Mouse (Mus musculus): ENCODE results near the gene Fam214b.

Gene Fam214b

DNA sequence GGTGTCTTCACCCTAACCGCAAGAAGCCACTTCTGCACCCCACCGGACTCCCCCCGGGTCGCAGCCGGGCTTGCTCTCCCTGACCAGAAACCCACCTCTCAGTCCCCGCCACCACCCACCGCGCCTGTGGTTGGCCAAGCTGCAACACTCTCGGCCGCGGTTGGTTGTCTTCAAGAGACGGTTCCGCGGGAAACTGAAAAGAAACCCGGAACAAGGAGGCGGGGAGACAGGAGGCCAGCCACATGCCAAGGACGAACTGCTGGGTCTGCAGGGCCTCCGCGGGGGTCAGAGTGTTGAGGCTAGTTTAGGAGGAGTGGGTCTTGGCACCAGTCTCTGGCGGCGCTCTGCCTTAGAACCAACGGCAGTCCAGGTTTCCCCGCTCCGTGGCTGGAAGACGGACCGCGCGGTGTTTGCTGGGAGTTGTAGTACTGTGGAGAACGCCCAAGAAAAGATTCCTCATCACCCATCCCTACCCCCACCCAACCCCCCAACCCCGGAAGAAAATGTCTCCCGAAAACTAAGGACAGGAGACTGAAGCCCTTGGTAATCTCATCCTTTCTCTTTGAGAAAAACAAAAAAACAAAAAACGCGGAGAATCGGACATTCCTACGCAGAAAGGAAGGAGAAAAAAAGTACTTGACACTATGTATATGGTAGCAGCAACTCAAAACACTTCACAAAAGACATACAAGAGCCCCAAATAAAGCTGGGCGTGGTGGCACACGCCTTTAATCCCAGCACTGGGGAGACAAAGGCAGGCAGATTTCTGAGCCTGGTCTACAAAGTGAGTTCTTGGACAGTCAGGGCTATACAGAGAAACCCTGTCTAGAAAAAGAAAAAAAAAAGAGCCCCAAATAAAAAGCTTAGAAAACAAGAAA, 35.6 kb downstream of the Fam214b start, which contains the start of gene Fancg:
Gene Fancg, minus strand, starts transcription at position 346 of the 878 bp plus-strand sequence.
- peak; percentile 79 for DNase-seq

DNA sequence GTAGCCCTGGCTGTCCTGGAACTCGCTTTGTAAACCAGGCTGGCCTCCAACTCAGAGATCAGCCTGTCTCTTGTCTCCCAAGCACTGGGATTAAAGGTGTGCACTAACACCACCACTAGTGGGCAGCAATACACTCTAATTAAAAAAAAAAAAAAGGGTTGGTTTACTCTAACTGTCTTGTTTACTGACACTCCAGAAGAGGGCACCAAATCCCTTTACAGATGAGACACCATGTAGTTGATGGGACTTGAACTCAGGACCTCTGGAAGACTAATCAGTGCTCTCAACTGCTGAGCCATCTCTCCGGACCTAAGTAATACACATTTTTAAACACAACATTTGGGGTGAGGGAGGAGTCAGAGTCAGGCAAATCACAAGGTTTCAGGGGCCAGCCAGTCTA, 40.3 kb downstream of the Fam214b start:
- peak; percentile 30 to 35 for DNase-seq

DNA sequence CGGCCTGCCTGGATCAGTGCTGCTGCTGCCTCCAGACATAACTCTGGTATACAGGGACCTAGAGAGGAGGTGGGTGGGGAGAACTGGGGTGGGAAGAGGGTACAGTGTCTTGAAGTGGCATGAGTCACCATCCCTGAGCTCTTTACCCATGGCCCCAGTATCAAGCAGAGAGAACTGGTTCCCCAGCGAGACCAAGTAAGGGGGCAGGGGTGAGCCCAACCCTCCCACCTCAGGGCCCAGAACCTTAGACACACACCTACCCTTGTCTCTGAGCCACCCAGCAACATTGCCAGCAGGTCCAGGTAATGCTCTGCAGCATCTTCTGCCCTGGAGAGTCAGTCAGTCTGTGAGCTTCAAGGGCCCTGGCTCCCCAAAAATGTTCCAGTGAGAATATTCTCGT, 41.1 kb downstream of the Fam214b start:
- no peak for DNase-seq

DNA sequence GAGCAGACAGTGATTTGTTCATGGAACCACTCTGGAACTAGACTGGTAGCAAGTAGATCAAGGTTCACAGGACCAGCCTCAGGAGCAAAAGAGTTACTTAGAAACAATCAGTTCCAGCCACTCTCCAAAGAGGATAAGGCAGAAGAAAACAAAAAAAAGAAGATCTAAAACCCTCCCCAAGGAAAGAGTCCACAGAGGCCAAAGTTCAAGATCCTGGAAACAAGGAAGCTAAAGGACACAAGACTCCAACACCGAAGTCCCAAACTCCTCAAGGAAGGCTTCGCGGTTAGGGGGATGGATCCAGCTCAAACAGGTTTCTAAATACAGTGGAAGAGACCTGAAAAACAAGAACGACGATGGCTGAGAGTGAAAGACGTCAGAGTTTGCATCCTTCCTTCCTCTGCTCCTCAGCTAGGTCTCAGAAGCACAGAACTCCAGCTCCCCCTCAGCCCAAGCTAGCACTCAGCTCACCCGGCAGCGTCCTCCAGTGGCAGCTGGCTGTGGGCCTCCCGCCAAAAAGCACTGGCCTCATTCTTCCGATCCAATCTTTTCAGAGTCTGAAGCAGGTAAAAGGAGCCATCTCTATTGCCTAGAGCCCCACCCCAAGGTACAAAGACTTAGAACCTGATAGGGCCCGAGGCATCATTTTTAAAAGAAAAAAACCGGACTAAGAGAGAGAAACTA, 43.1 kb downstream of the Fam214b start:
- no peak for DNase-seq

DNA sequence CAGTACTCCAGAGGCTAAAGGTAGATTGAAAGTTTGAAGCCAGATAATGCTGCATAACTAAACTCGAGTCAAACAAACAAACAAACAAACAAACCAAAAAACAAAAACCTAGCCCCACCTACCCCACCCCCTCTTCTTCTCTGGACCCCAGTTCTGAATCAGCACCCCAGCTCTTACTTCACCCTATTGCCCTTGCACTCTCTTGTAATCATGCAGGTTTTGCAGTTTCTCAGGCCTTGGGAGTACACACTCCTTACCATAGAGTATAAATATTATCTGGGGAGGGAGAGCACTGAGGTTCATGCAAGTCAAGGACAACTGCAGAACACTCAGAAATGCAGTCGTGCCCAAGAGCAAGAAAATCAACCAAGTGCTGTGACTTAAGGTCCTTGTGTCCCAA, 44.7 kb downstream of the Fam214b start:
- no peak for DNase-seq

DNA sequence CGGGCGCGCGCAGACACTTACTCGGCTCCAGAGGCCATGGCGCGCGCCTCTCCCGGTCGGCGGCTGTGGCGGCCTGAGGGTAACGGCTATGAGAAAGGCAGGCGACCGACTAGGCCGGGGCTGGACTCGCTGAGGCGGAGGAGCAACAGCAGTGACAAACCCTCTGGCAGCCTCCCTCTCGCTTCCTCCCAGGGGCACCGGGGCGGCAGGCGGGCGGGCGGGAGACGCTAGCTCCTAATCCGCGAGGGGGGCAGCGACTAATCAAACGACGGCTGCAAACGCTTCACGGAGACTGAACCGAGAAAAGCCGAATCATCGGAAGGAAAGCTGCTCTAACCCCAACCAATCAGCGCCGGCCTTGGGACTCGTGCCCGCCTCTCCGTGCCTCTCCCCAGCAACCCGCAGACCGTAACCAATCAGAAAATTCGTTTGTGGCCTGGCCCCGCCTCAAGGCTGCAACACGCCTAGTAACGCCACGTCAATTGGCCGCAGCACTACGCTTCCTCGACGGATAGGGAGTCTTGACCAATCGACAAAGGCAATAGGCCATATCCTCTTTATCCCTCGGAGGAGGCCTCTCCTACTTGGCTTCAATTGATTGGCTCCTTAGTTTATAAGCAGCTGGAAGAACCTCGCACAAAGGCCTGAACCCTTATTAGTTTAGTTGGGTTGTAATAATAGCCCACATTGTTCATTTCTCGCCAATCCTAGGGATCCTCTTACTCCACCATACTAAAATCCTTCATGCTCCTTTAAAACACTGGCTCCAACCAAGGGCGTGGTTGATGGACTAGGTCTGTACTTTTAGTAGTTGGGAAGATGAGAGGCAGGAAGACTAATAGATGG, 45.7 kb downstream of the Fam214b start, which contains the start of gene Vcp:
Gene Vcp, minus strand, starts transcription at position 367 of the 846 bp plus-strand sequence.
- DNase-seq, result peak; percentile 99

DNA sequence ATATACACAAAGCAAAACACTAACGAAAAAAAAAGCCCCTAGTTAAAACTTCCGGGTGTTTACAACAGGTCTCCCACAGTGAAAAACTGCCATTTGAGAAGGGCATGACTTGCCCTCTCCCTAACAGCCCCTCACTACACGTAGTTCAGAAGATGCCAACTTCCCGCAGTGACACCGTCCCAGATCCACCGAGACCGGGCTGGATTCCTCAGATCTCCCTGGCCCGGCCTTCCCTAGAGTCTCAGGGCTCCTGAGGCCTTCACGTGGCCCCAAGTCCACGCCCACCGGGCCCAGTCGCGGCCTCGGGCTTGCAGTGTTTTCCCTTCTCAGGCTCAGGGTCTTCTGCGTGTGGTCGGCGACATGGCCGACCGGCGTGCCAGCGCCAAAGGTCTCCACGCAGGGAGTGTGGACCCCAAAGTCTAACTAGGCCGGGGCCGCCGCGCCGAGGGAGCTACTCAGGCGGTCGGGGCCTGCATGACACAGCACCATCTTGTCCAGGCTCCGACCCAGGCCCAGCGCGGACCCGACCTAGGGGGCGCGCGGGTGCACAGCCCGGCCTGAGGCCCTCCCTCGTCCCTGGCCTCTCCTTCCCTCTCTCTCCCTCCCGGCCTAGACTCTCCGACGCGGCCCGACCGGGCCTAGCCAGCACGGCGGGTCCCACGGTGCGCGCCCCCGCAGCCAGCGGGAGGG, 46.4 kb downstream of the Fam214b start:
- DNase-seq, result peak; percentile 63 to 72

DNA sequence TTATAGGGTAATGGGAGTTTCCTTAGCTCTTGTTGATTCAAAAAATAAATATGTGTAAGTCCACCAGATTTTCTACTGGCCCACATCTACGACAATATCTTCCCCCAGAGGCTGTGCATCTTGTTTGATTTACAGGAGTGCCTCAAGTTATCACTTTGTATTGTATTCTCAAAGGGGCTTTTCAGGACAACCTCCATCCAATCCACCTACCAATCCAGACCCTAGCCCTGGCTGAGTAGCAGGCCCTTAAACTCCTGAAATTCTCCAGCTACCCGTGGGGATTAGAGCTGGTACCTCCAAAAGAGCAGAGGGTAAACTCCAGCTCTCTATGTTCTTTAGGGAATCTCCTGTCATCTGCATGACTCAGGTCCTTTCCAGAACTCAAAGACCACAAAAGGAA, 48.0 kb downstream of the Fam214b start:
- DNase-seq, result no peak

DNA sequence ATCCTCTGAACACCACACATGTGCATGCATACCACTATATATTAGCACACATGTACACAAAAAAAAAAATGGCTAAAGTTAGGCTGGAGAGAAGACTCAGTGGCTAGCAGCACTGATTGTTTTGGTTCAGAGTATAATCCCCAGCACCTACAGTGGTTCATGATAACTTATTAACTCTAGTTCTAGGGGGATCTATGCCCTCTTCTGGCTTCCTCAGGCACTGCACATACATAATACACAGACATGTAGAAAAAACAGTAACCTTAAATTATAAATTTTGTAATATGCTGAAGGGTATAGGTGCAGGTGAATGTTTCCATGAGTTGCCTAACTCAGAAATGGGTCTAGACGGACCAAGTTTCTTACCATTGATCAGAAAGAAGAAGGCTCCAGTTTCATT, 57.7 kb downstream of the Fam214b start:
- DNase-seq, result no peak
